Mouse (Mus musculus) heart, adult 18-20 months (tissue): ENCODE data around the gene Man1a2. TPM values are rescaled to one million over a fixed set of nuclear protein-coding genes. Genes with fewer than 3 reads are reported as not detected.

Experiments
- DNase-seq, 2 experiments: peaks; one replicate each; pipeline ENCODE4 v3.0.0; 2021 to 2022; ENCODE audit warnings: mixed read lengths in 1 of 2
- total RNA-seq, 2 experiments: library from RNA; stranded (reverse); gene quantifications; 2 replicates each; pipeline ENCODE4 v1.2.3; 2021

Gene Man1a2
- total RNA-seq, 2 experiments from 2014 or later = 44.9 to 45.8 TPM

DNA sequence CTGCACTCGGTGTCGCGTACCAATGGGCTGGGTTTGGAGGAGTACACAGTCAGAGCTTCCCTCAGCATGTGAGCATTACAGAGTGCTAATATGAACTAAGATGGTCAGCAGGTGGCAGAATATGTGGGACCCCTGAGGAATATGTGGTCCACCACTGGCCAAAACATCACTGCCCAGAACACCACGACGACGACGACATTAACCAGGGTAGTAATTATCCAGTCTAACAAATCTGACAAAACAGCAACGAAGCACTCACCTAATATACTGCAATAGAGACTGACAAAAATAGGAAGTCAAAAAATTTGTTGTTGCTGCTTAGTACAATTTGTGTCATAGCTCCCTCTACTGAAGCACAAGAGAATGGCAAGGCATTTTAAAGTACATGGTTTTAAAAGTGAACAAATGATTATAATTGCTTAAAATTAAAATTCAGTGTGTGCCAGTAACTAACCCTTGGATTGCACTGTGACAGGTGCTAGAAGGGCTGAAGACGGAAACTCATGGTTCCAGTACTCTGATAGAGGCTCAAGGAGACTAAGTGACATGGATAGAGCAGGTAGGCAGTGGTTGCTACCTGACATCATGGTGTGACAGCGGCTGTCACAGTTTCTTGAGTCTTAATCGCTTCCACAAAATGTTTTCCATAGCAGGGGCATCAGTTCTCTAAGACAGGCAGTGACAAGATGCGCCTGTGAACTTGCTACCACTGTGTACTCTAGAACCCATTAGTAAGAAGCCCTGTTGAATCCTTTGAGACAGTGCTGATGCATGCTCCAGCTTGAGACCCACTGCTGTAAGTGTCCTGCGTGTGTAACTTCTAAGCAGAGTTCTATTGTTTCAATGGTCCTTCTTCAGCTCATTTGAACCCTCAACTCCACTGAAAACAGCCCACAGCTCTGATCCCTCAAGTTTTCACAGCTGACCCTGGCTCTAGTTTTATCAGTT lies 116.6 kb downstream of the Man1a2 start:
- peak; percentile 5 to 18 for DNase-seq

DNA sequence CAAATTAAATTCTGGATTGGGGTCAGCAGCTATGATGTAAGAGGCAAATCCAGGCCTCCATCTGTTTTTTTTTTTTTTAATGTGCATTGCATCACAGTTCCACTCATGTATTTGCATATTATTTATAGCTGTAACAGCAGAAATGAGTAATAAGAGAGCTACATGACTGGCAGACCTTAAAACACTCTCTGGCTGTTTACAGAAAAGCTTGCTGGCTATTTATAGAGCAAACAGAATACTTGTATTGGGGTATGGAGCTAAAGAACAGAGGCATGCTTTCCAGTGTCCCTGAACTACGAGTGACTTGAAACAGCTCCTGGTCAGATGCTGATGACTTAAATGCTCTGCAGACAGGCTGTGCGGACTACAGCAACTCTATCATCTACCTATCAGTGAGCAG lies 121.7 kb downstream of the Man1a2 start:
- DNase-seq = peak in 1 of 2 experiments; percentile 4

DNA sequence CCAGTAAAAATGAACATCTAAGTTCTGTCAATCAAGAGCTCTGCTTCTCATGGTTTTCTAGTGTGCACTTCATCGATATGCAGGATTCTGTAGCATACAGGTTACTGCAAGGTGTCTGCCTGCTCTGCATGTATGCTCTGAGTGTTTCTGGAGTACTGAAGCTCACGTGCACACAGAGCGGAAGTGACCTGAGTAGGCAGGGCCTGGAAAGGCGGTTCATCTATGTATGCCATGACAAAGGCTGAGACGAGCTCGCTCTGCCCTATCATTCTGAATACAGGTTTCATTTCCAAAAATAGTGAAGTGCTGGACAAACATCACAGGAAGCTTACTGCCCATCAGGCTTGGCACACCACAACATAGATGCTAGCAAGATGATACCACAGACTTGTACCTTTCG lies 122.8 kb downstream of the Man1a2 start:
- no peak for DNase-seq

DNA sequence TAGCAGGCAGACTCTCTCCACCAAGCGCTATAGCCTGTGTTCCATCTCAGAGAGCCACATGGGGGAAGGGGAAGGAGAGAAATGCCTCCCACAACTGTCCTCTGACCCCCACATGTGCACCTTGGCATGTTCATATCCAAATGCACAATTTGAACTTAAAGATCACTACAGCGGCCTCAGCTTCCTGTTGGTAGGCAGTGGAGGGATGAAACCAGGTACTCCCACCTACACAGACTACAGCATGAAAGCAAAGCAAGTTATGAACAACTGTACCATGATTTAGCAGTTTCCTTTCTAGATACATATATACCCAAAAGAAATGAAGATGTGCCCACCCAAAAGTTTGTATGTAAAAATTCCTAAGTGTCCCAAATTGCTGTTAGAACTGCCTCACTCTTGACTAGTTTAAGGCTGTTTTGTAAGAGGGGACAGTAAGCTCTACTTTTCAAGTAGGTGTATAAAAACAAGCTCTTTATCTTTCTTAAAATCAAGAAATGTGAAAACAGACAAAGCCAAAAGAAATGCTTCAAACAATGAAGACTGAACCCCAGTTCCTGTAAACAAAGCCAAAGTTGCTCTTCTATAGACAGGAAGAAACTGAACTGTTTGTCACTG lies 123.6 kb downstream of the Man1a2 start:
- no peak for DNase-seq

DNA sequence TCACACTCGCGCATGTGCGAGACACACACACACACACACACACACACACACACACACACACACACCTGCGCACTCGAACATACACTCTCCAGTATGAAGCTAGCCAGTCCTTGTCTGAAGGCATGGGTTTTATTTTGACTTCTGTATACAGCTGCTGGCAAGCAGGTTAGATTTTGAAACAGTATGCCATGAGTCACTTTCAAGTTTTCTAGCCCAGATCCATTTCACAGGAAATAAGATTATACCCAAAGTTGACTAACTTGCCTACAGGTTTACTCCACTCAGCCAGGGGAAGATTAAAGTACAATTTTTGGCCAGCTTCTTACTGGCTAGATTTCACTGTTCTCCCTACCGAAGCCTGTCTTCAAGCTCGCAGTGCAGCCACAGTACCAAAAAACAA lies 125.9 kb downstream of the Man1a2 start:
- DNase-seq = no peak

DNA sequence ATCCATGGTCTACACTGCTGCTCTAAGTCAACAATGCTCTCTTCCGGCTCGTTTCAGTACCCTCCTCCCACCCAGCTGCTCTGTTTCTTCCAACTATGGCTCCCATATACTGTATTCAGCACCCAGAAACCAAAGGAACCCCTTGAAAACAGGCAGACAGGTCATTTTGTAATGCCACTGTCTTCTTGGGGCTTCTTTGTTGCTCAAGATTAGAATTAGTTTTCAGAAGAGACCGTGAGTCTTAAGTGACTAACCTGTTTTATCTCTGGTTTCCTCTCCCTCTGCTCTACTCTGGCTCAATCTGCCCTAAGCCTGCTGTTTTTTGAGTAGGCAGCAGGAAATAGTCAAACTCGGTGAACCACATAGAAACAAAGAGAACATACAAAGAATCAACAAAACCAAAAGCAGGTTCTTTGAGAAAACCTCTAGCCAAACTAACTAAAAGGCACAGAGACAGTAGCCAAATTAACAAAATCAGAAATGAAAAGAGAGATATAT lies 127.0 kb downstream of the Man1a2 start:
- DNase-seq = no peak

DNA sequence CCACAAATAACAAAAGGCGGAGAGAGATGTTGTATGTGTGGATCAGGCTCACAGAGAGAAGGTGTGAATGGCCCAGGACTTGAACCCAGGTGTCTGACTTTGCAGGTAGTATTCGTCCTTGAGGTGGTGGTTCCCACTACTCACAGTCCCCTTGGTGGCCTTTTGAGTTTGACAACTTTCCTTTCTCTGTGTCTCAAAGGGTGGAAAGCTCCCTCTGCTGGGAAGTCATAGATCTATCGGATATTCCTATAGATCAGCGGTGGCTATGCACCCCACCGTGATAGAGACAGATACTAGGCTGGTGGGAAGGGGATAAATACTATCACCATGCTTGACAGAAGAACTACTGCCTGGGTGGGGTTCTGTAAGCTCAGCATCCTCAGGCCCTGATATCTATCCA lies 130.5 kb downstream of the Man1a2 start:
- peak in 1 of 2 experiments; percentile 14 for DNase-seq

DNA sequence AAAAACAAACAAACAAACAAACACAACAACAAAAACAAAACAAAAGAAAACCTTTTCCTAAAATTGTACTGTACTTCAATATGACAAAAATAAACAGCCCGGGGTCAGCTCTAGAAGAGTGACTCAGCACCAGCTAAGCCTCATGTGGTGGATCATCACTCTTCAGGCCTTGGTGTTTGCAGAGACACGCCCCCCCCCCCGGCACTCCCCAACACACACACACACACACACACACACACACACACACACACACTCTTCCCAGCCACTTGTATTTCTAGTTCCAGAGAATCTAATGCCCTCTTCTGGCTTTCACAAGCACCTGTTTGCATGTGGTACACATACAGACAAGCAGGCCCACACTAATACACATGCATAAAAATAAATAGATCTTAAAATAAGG lies 133.1 kb downstream of the Man1a2 start:
- no peak for DNase-seq

DNA sequence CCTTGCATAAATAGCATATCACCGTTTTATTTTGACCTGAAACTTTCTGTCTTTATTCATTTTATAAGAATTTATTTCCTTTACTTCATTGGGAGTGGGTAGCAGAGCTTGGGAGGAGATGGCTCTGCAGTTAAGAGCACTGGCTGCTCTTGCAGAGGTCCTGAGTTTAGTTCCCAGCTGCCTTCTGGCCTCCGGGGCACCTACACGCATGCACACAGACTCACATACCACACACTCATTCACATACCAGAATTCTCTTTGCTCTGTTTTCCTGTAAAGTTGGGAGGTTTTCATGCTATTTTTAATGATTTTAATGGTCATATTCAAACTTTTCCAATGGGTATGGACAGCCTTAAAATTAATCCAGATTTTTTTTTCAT lies 137.4 kb downstream of the Man1a2 start:
- no peak for DNase-seq

DNA sequence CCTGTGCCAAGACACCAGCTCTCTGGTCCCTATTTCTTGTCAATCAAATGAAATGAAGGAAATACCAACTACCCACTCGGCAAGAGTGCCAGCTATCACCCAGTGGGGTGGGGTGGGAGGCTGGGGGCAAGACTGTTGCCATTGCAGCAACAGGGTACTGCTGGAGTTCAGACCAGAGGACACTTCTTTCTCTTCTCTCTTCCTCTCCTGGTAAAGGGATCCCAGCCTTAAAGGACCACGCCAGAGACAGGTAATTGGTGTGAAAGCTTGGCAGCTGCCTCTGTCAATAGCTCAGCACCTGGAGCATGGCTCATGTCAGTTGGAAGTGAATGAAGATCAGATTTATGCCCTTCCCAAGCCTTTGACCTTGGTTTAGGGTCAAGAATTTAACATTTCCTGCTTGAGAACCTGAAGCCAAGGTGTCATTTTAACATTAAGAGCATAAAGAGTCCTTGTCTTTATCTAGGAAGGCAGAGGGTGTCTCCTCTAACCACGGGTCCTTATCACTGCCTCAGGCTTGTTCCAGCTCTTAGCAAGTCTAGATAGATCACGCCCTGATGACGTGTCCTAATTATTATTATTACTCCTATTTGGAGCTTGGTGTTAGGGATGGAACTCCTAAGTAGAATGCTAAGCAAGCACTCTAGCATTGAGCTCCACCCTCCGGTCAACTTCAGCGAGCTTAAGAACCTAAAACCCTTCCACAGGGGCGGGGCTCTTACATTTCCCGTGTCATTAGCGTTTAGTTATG lies 138.0 kb downstream of the Man1a2 start:
- no peak for DNase-seq

DNA sequence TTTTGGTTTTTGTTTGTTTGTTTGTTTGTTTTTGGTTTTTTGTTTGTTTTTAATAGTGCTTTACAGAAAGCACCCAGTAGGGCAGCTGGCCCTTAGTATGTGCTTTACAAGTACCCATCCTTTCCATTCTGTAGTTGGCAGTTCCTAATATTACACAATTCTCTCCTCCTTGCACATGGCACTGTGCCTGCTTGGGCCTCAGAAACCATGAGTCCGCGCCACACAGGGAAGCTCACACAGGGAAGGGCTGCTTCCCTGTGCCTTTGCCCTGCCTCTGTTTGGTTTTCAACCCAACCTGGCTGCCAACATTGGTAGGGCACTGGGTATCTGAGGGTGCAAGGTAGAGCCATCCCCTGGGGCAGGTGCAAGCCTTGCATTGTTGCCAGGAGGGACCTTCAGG lies 148.6 kb downstream of the Man1a2 start:
- DNase-seq = no peak

DNA sequence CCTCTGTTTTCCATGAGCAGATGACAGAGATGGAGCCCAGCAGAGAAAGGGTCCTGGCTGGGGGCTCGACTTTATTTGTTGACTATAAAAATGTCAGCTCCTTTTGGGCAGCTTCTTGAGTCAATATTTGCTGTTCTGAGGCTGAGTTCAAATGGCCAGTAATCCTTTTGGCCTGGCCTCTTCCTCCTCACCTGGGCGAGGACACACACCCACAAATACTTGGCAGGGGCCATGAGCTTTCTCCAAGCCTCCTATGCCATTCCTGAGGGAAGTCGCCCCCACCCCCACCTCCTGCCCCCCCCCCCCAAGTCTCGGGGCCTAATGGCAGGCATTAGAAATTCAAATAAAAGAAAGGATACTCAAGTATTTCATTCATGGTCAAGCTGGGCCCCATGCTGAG lies 149.4 kb downstream of the Man1a2 start:
- DNase-seq = no peak

DNA sequence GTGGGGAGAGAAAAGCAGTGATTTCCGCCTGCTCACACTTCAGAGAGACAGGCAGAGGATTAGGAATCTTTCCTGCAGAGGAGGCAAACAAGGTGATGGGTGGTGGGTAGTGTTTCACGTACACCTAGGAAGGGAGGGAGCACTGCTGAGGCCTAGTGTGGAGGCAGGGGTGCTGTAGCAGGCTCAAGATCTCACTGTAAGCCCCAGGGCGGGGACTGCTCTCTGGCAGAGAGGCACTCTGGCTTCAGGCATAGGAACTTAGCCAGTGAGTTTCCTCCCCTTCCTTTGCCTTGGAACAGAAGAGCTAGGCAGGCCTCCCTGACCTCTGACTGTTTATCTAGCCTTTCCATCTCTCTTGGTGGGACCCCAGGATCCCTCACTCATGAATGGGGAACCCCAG lies 150.0 kb downstream of the Man1a2 start:
- no peak for DNase-seq

DNA sequence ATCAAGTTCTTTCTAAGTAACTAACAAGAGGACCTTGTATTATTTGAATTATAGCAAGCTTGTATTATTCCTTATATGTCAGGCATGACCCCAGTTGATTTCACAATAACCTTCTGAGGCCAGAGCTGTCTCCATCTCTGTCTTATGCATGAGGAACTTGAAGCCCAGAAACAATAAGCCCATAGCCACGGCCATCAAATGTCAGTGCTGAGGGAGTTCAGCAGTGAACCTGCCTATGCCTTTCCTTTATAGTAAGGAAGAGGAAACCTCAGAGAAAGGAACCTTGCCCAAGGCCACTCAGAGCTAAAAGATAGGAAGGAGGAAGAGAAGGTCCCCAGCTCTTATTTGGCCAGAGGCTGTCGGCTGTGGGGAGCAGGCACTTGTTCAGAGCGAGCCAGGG lies 150.9 kb downstream of the Man1a2 start:
- no peak for DNase-seq

DNA sequence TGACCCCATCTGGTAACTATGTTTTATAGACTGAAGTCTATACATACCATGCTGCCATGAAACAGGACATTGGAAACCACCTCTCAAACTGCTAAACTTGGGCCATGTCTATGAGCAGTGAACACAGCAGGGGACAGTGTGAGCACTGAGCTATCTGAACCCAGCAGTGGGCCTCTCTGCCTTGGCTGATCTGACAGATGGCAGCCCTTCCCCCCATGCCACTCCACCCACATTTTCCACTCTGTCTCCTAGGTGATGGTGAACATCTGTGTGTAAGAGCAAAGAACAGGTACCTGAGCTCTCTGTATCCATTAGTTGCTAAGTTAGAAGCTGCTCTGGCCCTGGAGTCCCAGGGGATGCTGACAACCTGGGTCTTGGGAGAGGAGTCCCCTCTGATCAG lies 151.9 kb downstream of the Man1a2 start:
- DNase-seq = no peak

DNA sequence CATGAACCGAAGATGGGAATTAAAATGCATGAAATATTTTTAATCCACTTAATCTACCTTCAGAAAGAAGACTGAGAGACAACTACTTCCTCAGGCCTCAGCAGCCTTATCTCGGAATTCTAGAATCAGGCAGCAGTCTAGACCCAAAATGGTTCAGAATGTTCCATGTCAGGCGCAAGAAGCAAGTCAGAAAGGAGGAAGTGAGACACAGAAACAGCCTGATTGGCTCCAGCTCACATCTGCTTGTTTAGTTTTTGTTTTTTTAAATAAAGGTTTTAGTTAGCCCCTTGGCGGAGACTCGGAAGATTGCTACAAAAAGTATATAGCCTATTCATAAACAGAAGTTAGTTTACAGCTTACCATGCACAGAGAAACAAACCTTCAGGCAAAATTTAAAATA lies 154.4 kb downstream of the Man1a2 start:
- DNase-seq = peak in 1 of 2 experiments; percentile 13

DNA sequence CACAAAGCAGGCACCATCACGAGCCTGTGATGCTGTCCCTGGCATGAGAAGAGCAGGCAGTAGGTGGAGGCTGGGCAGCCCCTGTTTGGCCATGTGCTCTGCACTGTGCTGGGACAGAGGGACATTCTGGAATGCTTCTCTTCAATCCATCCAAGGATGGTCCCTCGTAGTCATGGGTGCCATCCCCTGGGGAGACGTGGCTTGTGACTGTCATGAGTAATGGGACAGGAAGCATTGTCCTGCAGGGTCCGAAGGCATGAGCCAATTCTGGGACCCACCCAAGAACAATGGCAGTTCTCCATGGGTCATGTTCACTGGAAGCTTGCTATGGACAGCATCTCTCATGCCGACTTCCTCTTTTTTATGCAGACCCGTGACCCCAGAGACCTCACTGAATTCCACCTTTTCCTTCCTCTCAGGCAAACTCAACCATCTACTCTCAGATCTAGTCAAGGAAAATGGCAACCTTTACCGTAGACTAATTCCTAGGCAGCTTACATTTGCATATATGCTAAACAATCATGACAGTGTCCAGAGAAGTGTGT lies 155.0 kb downstream of the Man1a2 start:
- no peak for DNase-seq

DNA sequence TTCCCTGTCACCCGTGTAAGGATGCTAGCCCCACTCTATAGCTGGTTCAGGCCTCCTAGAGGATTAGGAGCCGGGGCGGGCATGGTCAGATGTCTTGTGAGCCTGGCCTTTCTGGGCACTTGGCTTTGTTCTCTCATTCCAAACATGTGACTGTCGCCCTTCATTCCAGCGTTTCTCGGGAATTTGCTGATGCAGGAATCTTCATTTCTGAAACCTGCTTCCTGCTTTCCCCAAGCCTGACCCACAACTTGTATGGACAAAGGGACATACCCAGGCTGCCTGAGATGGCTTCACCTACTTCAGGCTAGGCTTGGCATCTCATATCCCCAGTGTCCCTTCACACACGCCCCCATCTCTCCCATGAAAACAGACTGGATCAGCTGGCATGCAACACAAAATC lies 162.6 kb downstream of the Man1a2 start:
- DNase-seq = no peak

DNA sequence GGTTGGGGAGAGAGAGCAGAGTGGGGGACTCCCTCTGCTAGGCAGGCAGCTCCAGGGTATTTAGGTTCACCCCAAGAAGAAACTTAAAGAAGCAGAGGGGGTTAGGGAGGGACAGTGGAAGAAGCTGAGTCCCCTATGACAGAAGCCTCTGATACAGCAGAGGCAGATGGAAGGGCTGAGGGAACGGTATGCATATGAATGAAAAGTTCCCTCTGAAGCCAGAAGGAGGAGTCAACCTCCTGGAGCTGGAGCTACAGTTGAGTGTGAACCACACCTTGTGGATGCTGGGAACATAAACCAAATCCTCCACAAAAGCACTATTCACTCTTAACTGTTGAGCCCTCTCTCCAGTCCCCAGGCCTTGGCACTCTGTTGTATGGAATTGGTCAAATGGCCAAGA lies 163.7 kb downstream of the Man1a2 start:
- no peak for DNase-seq

DNA sequence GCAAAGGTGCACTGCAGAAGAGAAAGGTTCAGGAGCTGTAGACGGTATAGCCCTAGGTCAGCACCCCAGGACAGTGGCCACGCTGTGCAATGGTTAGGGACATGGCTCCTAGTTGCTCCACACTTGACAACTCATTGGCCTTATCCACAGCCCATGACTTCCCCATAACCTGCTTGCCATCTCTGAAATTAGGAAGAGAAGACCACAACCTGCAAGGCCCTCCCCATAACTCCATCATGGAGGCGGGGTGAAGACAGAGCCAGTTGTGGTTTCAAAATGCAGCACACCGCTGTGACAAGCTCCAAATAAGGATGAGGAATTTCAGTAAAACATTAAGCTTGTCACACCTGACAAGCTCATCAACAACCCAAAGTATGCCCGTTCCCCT lies 169.6 kb downstream of the Man1a2 start:
- no peak for DNase-seq

DNA sequence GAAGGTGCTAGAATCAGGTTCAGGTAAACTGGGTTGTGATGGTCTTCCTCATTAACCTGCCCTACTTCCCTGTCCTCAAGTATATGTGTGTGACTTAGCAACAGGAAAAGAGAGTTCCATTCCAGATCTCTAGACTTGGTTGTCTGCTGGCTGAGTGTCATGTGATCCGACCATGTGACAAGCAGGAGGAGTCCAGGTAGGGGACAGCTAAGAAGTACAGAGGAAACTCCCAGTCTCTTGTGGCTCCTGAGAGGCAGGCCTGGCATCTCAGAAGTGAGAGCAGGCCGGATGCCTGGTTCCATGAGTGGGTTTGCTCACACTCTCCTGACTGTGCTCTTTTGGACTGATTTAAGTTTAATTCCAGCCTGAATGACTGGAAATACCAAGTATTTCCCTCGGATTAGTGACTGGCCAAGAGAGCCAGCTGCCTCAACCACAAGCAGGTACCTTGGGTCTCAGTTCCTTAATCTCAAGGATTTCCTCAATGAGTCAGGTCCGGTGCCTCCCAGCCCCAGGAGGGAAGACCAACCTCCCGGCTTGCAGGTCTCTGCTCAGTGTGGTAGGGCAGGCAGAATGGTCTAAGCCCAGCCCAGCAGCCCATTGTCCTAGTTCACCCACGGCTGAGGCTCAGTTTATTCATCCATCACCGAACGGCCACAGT lies 170.1 kb downstream of the Man1a2 start:
- no peak for DNase-seq
